Mouse (Mus musculus) gastrocnemius, postnatal 14 days (tissue): ENCODE results near the gene Dhcr24. TPM values are rescaled to one million over a fixed set of nuclear protein-coding genes. Genes with fewer than 3 reads are reported as not detected.
A peak's percentile ranks its signal among the peaks of the same experiment; 100 is the strongest.

Experiments used
- DNase-seq: peaks from one replicate; pipeline ENCODE4 v3.0.0; 2021; ENCODE audit warnings: mixed read lengths
- intact Hi-C: fragments of 180-260 bp; cut with DNase I; formaldehyde crosslinking; loops from one replicate; pipeline ENCODE4 v1.15.1; 2025; ENCODE audit warnings: low total_unique reads
- total RNA-seq, 2 experiments: library from RNA; stranded (reverse); gene quantifications; 2 replicates each; pipeline ENCODE4 v1.2.3; 2021

Dhcr24 gene
- total RNA-seq, 2 experiments from 2014 or later, result 3.1 to 10.9 TPM

DNA sequence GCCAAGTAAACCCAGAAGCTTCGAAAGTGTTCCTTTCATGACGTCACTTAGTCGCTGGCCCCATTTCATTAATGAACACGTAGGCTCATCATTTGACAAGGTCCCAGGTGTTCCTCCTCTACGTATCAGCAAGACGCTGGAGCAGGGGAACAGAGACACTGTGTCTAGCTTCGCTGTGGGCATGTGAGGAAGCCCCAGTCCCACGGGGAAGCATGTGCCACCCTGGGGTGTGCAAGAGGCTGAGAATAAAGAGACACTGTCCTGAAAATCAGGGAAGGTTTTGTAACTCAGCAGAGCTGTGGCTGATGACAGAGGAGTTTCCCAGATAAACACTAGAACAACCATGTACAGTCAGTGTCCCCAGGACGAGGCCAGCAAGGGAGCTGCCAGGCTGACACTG is 36.2 kb downstream of the Dhcr24 start:
- DNase-seq, result no peak
- intact Hi-C loops, result no loop called here

DNA sequence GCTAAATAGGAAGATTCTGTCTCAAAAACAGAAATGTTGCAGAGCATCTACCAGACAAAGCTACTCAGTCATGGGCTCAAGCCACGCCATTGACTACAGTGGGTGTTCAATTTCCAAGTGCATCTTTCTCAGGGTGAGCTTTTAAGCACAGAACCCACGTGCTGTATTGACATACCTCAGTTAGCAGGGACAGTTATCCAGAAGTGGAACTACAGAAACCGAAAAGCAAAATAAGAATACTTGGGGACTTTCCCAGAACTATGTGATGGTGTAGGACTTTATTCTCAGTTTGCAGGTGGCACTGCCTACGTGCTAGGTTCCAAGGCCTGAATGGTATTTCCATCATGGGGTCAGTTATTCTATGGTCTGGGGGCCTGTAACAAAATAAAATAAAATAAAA is 36.9 kb downstream of the Dhcr24 start:
- intact Hi-C loops, result no loop called here
- no peak for DNase-seq

DNA sequence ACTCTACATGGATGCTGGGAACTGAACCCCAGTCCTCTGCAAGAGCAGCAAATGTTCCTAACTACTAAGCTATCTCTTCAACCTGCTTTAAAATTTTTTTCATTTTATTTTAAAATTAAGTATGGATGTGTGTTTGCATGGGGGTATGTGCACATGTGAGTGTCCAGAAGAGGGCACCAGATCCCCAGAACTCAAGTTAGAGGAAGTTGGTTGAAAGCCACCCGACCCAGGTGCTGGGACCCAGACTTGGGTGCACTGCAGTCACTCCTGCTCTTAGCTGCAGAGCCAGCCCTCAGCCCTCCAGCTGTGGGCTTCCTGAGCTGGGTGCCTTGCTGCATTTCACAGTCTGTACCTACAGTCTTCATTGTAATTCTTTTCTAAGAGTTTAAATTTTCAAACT is 38.6 kb downstream of the Dhcr24 start:
- intact Hi-C loops, result no loop called here

DNA sequence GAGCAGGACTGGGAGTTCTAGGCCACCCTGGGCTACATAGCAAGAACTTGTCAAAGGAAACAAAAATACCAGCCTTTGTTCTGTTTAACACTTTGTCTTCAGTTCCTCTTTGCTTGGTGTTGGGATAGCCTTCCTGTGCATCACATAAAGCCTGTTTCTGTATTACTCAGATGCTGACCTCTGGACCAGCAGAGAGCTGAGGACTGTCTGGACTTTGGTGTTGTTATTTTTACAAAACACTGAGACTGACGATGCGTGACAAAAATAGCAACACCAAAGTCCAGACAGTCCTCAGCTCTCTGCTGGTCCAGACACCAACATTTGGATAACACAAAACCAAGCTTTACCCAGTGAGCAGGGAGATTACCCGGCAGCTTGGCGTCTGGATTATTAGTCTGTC is 39.9 kb downstream of the Dhcr24 start:
- intact Hi-C loops, result no loop called here
- DNase-seq, result no peak

More for the DNA sequence above, 38.6 kb downstream of the Dhcr24 start:
- DNase-seq, result no peak

DNA sequence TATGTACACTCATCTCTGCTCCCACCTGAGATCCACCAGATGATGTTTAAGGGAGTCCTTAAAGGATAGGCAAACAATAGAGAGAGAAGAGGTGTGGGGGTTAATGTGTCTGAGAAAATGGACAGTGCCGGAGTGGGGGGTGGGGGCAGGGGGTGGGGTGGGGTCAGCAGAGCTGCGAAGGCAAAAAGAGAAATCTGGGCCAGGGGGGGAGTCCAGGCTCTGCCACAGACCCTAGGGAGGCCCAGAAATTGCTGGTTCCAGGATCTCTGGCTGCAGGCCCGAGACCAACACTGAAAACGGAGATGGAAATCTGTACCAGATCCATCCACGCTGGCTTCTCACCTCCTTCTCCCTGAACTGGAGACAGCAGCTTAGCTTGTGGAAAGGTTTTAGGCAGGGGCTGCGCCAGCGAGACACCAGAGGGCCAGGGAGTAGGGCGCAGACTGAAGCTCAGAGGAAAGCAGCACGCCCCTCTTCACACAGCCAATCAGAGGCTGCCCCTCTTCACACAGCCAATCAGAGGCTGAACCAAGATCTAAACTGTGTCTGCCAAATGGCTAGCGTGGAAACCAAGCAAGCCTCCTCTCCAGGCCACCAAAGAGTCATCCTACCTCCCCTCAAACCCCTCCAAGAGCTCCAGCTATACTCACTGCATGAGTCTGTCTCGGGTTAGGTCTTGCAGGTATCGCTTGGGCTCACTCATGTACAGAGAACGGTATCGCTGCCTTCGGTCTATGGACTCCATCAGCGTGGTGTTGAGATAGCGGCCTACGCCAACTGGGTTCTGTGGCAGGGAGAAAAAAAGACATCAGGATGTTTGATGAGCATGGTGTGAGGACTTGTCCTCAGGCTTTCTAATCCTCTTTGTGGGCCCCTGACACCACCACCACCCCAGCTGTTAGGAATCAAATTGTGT is 46.1 kb downstream of the Dhcr24 start:
- intact Hi-C loops, result no loop called here
- DNase-seq, result no peak

DNA sequence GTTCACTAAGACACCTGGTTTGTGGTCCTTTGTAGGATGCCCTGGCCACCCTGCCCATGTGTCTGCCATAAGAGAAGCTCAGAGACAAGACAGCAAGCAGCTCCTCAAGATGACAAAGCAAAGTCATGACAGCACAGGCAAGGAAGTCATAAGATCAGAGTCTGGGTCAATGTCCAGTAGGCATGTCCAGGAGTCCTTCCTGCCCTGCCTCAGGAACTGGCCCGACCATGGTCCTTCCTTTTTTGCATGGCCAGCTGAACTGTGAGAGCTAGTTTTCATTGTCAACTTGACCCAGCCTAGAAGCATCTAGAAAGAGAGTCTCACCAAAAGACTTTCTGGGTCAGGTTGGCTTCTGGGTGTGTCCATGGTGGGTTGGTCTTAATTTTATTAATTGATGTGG is 47.1 kb downstream of the Dhcr24 start:
- no peak for DNase-seq
- intact Hi-C loops, result no loop called here

DNA sequence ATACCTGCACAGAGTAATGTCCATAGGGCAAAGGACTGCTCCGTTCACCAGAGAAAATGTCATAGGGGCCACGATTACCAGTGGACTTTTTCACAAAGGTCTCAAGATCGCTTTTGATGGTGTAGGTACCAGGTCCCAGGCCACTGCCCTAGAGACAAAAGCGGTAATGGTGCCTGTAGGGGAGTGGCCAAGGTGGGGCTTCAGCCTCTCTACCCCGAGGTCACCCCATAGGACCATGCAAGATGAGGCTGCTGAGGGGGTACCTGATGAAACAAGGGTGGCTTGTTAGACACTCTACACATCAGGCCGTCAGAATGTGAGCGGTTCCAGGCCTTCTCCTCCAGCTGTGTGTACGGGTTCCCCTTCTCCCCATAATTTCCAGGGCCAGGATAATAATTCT is 52.3 kb downstream of the Dhcr24 start:
- no peak for DNase-seq
- intact Hi-C loops, result loop anchor here (5.0 to 10.0 kb wide), 2 partner anchors 94 to 542 kb away; no protein-coding TSS in a partner anchor

DNA sequence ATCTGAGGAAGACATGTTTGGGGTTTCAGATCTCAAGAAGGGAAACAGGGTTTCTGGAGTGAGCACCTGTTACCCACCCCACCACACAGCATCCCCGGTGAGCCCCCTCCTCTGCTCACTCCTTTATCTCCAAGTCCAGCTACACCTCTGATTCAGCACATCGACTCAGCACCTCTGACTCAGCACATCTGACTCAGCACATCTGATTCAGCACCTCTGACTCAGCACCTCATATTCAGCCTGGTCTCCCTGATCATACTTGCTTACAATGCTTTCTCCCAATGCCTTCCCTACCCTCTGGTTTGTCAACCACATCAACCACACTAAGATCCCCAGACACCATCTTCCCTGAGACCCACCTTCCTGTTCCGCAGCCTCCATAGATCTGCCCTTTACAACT is 52.7 kb downstream of the Dhcr24 start:
- intact Hi-C loops, result loop anchor here (5.0 to 10.0 kb wide), 2 partner anchors 94 to 541 kb away; no protein-coding TSS in a partner anchor
- DNase-seq, result no peak

DNA sequence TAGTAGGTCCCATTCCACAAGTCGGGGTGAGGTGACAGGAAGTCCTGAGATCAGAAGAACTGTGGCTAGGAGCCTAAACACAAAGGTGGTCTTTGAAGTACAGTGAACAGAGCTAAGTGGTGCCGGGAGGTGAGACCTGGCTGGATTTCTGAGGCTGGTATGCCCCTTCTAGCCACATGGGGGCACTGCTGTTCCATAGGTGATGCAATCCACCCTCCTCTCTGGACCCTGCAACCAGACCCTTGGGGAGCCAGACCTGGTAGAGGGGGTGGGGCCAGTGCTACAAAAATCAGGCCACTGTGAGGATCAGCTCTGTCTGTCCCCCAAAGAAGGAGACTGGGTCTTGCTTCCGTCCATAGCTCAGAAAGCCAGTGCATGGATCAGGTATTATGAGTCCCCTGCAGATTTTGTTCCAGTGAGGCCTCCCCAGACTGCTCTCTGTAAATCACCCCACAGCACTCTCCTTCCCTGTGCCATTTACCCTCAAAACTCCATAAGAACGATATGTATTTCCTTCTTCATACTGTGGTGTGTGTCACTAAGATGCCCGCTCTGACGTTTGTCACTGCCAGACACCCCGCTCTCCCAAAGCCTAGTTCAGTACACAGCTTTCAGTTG is 53.5 kb downstream of the Dhcr24 start:
- intact Hi-C loops, result loop anchor here (5.0 to 10.0 kb wide), 2 partner anchors 93 to 541 kb away; no protein-coding TSS in a partner anchor
- peak; percentile 56 for DNase-seq

DNA sequence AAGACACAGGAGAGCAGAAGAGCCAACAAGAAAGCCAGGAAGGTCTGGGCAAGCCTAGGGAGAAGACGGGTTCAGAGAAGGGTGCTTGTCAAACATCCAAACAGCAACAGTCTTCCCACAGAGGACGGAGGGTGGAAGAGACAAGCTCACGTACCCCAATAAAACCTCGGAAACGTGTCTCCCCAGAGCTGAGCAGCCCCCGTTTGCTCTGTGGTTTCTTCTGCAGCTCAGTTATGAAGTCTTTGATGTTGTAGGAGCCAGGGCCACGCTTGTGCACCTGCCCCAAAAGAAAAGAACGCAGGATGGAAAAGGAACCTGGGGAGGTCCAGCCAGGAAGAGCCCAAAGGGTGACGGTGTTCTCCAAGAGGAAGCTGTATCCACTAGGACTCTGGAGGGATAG is 54.0 kb downstream of the Dhcr24 start:
- DNase-seq, result no peak
- intact Hi-C loops, result loop anchor here (5.0 to 10.0 kb wide), 2 partner anchors 92 to 540 kb away; no protein-coding TSS in a partner anchor

DNA sequence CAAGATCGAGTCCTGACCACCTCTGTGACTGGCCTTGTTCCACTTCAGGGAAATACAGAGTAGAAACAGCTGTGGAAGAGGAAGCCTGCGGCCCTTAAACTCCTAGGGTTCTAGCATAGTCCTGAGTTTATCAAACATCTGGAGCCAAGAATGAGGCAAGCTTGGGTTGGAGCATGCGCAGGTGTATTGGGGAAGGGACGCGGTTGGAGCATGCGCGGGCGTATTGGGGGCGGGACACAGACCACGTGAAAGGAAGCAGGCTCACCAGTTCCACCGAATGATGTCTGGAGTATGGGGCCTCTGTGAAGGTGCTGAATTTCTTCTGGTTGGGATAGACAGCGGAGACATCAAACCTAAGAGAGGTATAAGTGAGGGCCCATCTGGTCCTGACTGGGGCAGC is 54.8 kb downstream of the Dhcr24 start:
- intact Hi-C loops, result loop anchor here (10.0 kb wide), 1 partner anchor 539 kb away; no protein-coding TSS in a partner anchor
- no peak for DNase-seq

DNA sequence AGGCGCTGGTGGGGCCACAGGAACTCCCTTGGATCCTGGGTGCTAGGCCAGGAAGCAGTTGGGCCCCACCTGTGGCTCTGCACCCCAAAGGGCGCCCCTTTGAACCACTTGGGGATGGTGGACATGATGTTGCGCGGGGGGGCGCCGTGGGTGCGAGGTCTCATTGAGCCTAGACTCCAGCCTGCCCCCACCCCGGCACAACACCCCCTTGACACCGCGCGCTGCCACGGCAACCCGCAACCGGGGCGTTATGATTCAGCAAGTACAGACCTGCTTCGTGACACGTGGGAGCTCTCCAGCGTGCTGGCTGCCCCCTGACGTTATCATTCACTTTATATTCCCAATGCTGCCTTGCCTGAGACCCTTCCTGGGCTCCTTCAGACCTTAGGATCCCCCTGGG is 56.2 kb downstream of the Dhcr24 start, which contains the start of gene Lexm:
TSS of gene Lexm (minus strand) at position 186 of the 400 bp plus-strand sequence.
- intact Hi-C loops, result loop anchor here (10.0 kb wide), 1 partner anchor 538 kb away; no protein-coding TSS in a partner anchor

DNA sequence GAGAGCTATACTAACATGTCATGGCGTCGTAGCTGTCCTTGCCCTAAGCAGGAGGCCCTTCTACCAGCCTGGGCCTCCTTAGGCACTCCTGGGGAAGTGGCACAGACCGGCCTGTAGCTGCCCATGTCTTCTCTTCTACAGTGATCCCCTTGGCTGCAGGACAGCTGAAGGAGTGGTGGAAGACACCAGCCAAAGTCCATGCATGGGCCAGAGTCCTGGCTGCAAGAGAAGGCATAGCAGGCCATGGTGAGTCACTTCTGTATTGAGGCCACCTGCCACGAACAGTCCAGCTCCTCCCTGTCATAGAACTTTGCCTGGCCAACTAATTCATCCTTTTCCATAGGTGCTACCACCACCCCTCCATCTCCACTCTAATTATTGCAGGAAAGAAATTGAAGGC is 58.1 kb downstream of the Dhcr24 start:
- intact Hi-C loops, result loop anchor here (10.0 kb wide), 1 partner anchor 536 kb away; no protein-coding TSS in a partner anchor
- no peak for DNase-seq

More for the DNA sequence above, 56.2 kb downstream of the Dhcr24 start, which contains the start of gene Lexm:
- no peak for DNase-seq

DNA sequence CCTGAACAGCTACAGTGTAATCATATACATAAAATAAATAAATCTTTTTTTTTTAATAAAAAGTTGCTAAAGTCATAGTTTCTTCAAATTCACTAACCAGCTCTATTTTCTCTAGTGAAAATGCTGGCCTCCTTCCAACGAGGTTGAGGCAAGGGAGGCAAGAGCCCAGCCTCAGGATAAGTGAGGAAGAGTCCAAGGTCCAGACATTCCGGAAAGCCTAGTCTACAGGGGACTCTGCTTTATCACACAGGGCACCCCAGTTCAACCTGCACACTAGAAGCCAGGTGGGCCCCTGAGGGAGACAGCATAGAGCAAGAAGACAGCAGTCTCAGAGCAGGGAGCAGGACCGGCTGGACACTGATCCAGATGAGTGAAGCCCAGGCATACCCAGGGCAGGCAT is 60.6 kb downstream of the Dhcr24 start:
- intact Hi-C loops, result no loop called here
- no peak for DNase-seq

DNA sequence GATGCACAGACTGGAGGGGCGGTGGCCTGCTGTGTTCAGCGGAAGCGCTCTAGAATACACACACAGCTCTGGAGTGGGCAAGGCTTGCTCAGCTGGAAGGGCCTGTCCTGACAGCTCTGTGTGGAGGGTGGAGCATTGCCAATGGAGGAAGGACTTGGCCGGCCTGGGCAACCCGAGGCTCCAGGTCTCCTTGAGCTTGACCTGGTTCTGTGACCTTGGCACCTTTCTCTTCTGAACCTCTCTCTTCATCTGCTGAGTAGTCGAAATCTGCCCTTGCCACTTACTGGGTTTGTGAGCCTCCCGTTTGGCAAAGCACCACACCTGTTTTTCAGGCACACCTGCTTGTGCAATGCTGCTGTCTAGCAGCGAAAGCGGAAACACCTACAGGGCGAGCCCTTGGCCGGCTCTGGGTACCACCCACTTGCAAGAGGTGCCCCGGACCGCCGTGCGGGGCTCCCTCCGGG is 61.2 kb downstream of the Dhcr24 start, which contains the start of gene Ttc22:
TSS of gene Ttc22 (plus strand) at position 403 of the 464 bp plus-strand sequence.
- intact Hi-C loops, result no loop called here
- no peak for DNase-seq

DNA sequence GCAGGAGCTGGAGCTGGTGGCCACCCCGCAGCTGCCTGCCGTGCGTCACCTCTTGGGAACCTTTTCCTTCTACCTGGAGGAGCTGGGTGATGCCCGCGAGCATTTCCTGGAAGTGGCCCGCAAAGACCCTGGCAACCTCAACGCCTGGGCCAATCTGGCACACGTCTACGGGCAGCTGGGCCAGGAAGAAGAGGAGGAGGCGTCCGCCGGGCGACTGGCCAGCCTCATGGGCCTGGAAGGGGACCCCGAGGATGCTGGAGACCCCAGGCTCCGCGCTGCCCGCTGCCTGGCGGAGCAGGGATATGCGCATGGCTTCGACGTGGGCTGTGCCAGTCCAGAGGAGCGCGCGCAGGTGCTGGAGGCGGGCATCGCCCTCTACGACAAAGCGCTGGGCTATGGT is 61.9 kb downstream of the Dhcr24 start:
- intact Hi-C loops, result no loop called here
- DNase-seq, result no peak

DNA sequence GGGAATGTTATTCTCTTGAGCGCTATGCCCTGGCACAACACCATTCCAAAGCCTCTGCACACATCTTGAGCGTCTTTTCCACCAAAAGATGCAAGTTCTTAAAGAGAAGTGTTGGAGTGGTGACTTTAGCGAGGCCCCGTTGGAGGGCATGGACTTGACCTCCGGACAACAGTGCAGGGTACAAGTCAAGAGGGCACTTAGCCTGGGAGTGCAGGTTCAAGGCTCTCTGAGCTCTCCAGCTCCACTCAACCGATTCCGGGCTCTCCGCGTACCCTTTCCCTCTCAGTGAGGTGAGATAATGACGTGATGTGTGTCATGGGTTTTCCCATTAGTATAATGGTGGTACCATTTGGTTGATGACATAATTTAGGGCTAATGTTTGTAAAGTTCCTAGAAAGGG is 63.4 kb downstream of the Dhcr24 start:
- intact Hi-C loops, result no loop called here
- DNase-seq, result no peak

DNA sequence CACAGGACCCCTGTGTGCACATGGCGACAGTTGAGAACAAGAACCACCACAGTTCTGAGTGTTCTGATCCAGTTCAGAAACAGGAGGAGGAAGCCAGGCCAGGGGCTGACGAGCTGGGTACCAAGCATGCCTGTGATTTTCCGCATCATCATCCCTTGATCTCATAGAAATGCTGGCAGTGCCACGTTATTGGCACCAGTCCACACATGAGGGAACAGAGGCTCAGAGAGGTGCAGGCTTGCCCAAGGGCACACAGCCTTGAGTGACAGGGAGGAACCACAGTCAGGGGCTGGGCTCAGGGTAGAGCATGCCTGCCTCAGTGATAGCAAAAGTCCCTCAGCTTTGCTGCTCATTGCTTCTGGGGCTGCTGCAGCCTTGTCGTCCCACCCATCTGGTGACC is 67.0 kb downstream of the Dhcr24 start:
- intact Hi-C loops, result loop anchor here (5.0 kb wide), 1 partner anchor 79 kb away; no protein-coding TSS in a partner anchor
- no peak for DNase-seq

DNA sequence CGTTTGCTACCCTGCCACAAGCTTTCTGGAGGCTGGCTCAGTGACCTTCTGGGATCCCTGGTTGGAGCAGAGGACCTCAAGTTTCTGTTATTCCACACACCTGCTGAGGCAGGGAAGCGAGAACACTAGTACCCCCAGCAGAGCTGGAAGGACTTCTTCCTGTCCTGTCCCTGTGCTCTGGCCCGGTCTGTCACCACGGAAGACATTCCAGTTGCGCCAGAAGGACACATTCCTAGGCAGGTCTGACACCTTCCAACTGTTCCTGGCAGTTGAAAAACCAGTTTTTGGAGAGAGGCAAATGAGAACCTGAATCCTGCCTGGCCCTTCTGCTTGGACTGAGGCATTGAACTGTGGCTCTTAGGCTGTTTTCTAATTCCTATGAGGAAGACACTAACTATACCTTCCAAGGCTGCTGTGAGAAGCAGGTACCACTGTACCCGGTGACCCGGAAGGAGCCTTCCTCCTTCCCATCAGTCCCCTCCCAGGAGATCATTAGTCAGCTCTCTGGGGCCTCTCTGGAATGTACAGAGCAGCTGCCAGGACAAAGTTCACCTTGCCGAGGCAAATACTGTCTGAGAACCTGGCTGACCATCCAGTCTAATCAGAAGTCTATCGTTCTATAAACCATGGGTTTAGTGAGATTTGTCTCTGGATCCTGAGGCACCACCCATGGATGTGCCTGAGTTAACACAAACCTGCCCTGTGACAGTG is 68.0 kb downstream of the Dhcr24 start:
- intact Hi-C loops, result loop anchor here (5.0 kb wide), 1 partner anchor 78 kb away; no protein-coding TSS in a partner anchor
- no peak for DNase-seq
